Mouse (Mus musculus) leukemia stem cell, adult 10-12 weeks (primary cell): ENCODE data around the gene Tmbim1. TPM values are rescaled to one million over a fixed set of nuclear protein-coding genes. Genes with fewer than 3 reads are reported as not detected.

Experiments used
- polyA plus RNA-seq: library from polyadenylated mRNA; stranded (reverse); fragments of >175 nt; gene quantifications from 2 replicates; pipeline ENCODE4 v1.2.3, GENCODE M21; 2012; ENCODE audit warnings: low replicate concordance

Gene Tmbim1
- 140 and 267 TPM in 2 replicates for polyA plus RNA-seq

DNA sequence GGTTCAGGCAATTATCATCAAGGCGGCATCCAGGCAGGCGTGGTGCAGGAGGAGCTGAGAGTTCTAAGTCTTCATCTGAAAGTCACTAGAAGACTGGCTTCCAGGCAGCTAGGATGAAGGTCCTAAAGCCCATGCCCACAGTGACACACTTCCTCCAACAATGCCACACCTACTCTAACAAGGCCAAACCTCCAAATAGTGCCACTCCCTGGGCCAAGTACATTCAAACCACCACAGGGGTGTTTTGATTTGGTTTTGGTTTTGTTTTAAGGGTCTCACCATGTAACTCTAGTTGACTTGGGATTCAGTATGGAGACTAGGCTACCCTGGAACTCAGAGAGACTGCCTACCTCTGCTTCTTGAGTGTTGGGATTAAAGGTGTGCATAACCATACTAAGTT lies at the start of gene Tmbim1:
Tmbim1 (minus strand) TSS at position 101 of the 400 bp plus-strand sequence.

DNA sequence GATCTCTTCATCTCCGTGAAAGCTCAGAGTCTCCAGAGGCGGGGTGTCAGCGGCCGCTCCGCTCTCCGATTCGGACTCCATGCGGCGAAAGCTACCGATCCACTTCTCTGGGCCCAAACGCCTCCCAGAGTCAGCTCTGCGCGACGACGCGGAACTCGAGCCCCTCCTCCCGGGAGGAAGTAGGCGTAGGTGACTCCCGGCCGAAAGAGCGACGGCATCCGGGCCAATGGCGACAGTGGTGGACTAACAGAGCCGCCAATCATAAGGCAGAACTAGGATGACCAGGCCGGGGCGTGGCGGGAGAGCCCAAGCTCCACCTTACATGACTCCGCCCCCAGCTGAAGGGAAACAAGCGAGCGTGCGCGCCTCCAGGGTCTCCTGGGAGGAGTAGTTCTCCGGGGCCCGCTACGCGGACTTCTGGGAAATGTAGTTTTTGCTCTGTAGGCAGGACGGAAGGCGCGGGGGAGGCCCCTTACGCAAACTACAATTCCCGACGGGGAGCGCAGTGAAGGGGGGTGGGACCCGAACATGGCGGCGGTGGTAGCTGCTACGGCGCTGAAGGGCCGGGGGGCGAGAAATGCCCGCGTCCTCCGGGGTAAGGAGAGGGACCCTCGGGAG lies 20.8 kb downstream of the Tmbim1 start, which contains the start of the genes Aamp and Pnkd:
Aamp (minus strand) TSS at position 196 of the 618 bp plus-strand sequence.
Pnkd (plus strand) TSS at position 388 of the 618 bp plus-strand sequence.

DNA sequence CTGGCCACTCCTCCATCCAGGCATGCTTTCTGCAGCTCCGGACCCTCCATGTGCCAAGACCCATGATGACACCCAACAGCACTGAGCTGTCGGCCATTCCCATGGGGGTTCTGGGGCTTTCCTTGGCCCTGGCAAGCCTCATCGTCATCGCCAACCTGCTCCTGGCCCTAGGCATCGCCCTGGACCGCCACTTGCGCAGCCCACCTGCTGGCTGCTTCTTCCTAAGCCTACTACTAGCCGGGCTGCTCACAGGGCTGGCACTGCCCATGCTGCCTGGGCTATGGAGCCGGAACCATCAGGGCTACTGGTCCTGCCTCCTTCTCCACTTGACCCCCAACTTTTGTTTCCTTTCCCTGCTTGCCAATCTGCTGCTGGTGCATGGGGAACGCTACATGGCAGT lies 26.9 kb downstream of the Tmbim1 start, which contains the start of gene Gpbar1:
Gpbar1 (plus strand) TSS at position 13 of the 400 bp plus-strand sequence.

Other genes starting within 250 kb of the Tmbim1 start
- gene Tns1, start 181.2 kb downstream of the Tmbim1 start, polyA plus RNA-seq, result 43.8 and 60.2 TPM in 2 replicates
- not detected in 2 replicates for gene Rufy4, start 180.1 kb downstream of the Tmbim1 start, polyA plus RNA-seq
- 0.41 and 0.65 TPM in 2 replicates for gene Cxcr2, start 151.6 kb downstream of the Tmbim1 start, polyA plus RNA-seq
- not detected in 2 replicates for gene Cxcr1, start 111.0 kb downstream of the Tmbim1 start, polyA plus RNA-seq
- 420 and 983 TPM in 2 replicates for gene Arpc2, start 69.5 kb downstream of the Tmbim1 start, polyA plus RNA-seq
- gene Gpbar1, start 27.1 kb downstream of the Tmbim1 start, polyA plus RNA-seq, result not detected in 2 replicates
- 128 and 183 TPM in 2 replicates for gene Aamp, start 20.9 kb downstream of the Tmbim1 start, polyA plus RNA-seq
- gene Pnkd, start 20.7 kb downstream of the Tmbim1 start, polyA plus RNA-seq, result 42.6 and 93.9 TPM in 2 replicates
- 0.09 TPM in 1 of 2 replicates, not detected in the other for gene Catip, start 56.5 kb upstream of the Tmbim1 start, polyA plus RNA-seq
- 46.8 and 89.8 TPM in 2 replicates for gene Slc11a1, start 69.6 kb upstream of the Tmbim1 start, polyA plus RNA-seq
- 209 and 292 TPM in 2 replicates for gene Ctdsp1, start 85.9 kb upstream of the Tmbim1 start, polyA plus RNA-seq
- gene Vil1, start 103.8 kb upstream of the Tmbim1 start, polyA plus RNA-seq, result not detected in 2 replicates
- 6.6 and 23.7 TPM in 2 replicates for gene Cnot9, start 200.4 kb upstream of the Tmbim1 start, polyA plus RNA-seq
- 0.05 TPM in 1 of 2 replicates, not detected in the other for gene Plcd4, start 237.3 kb upstream of the Tmbim1 start, polyA plus RNA-seq
- gene Usp37, start 238.7 kb upstream of the Tmbim1 start, polyA plus RNA-seq, result 0.33 and 7.0 TPM in 2 replicates